Mouse (Mus musculus) testis, postnatal 10 days (tissue): Measurements from ENCODE around the gene Hnrnph1.

Experiments
- DNase-seq: peaks from one replicate; pipeline ENCODE4 v3.0.0; 2021; ENCODE audit warnings: low spot score

Gene Hnrnph1

GRCm38 (mm10) chr11:50373086-50373485, 3.7 kb upstream of the Hnrnph1 start:
- DNase-seq, result peak; percentile 23

GRCm38 (mm10) chr11:50373621-50374020, 3.2 kb upstream of the Hnrnph1 start:
- peak; percentile 33 for DNase-seq

- peak; percentile 40 for DNase-seq
These were observed 2.3 kb upstream of the Hnrnph1 start for GRCm38 (mm10) chr11:50374286-50375015.

GRCm38 (mm10) chr11:50375421-50375820, 1.4 kb upstream of the Hnrnph1 start:
- DNase-seq, result peak; percentile 32

GRCm38 (mm10) chr11:50376156-50376790, 517 bp upstream of the Hnrnph1 start:
- DNase-seq, result peak; percentile 22

GRCm38 (mm10) chr11:50377892-50378684, 1.3 kb downstream of the Hnrnph1 start:
- DNase-seq, result peak; percentile 93

GRCm38 (mm10) chr11:50379023-50379752, 2.4 kb downstream of the Hnrnph1 start:
- peak; percentile 30 for DNase-seq

- DNase-seq, result no peak
These were observed 4.5 kb downstream of the Hnrnph1 start for GRCm38 (mm10) chr11:50381311-50381710.

- DNase-seq, result no peak
These were observed 10.4 kb downstream of the Hnrnph1 start for GRCm38 (mm10) chr11:50387167-50387679.

GRCm38 (mm10) chr11:50387697-50388096, 10.9 kb downstream of the Hnrnph1 start:
- no peak for DNase-seq

GRCm38 (mm10) chr11:50388217-50388929, 11.6 kb downstream of the Hnrnph1 start:
- peak; percentile 33 for DNase-seq

- DNase-seq, result peak; percentile 27
These were observed 12.2 kb downstream of the Hnrnph1 start for GRCm38 (mm10) chr11:50389011-50389410.

GRCm38 (mm10) chr11:50389616-50390015, 12.8 kb downstream of the Hnrnph1 start:
- DNase-seq, result peak; percentile 53

- peak; percentile 29 for DNase-seq
These were observed 14.6 kb downstream of the Hnrnph1 start for GRCm38 (mm10) chr11:50391272-50391960.

GRCm38 (mm10) chr11:50393306-50393705, 16.5 kb downstream of the Hnrnph1 start:
- DNase-seq, result no peak

- DNase-seq, result peak; percentile 33
These were observed 17.9 kb downstream of the Hnrnph1 start for GRCm38 (mm10) chr11:50394731-50395130.

GRCm38 (mm10) chr11:50396766-50397307, 20.0 kb downstream of the Hnrnph1 start:
- peak; percentile 31 for DNase-seq

- DNase-seq, result peak; percentile 36
These were observed 20.5 kb downstream of the Hnrnph1 start for GRCm38 (mm10) chr11:50397316-50397715.

GRCm38 (mm10) chr11:50398803-50399202, 22.0 kb downstream of the Hnrnph1 start:
- DNase-seq, result peak; percentile 39

GRCm38 (mm10) chr11:50402481-50402880, 25.7 kb downstream of the Hnrnph1 start:
- no peak for DNase-seq
